Mouse (Mus musculus) c-Kit-positive CD71-positive TER-119-negative erythroid progenitor cells, embryonic 14.5 days (primary cell): Measurements from ENCODE around the gene Sag.

Experiments used
- DNase-seq: peaks from one replicate; pipeline ENCODE4 v3.0.0-alpha.2; 2013; ENCODE audit warnings: low read depth

Sag gene

GRCm38 (mm10) chr1:87854411-87854810, 50.9 kb downstream of the Sag start:
- no peak for DNase-seq

GRCm38 (mm10) chr1:87854851-87855251, 51.4 kb downstream of the Sag start:
- no peak for DNase-seq

GRCm38 (mm10) chr1:87855522-87855921, 52.0 kb downstream of the Sag start:
- no peak for DNase-seq

GRCm38 (mm10) chr1:87856823-87857222, 53.3 kb downstream of the Sag start:
- no peak for DNase-seq

GRCm38 (mm10) chr1:87858031-87858430, 54.6 kb downstream of the Sag start:
- DNase-seq = no peak

GRCm38 (mm10) chr1:87858529-87858928, 55.0 kb downstream of the Sag start:
- DNase-seq = no peak

GRCm38 (mm10) chr1:87863602-87864001, 60.1 kb downstream of the Sag start:
- DNase-seq = no peak

- no peak for DNase-seq
Observed at GRCm38 (mm10) chr1:87864889-87865288, 61.4 kb downstream of the Sag start.

GRCm38 (mm10) chr1:87866672-87867071, 63.2 kb downstream of the Sag start:
- DNase-seq = no peak

- DNase-seq = no peak
Observed at GRCm38 (mm10) chr1:87871546-87871945, 68.1 kb downstream of the Sag start.

- no peak for DNase-seq
Observed at GRCm38 (mm10) chr1:87873081-87873480, 69.6 kb downstream of the Sag start.

GRCm38 (mm10) chr1:87876065-87876464, 72.6 kb downstream of the Sag start:
- no peak for DNase-seq

GRCm38 (mm10) chr1:87877552-87878283, 74.2 kb downstream of the Sag start:
- DNase-seq = no peak

- no peak for DNase-seq
Observed at GRCm38 (mm10) chr1:87879034-87879433, 75.6 kb downstream of the Sag start.

GRCm38 (mm10) chr1:87879494-87880325, 76.2 kb downstream of the Sag start:
- DNase-seq = no peak

GRCm38 (mm10) chr1:87880326-87880627, 76.8 kb downstream of the Sag start:
- DNase-seq = no peak

- no peak for DNase-seq
Observed at GRCm38 (mm10) chr1:87880856-87881255, 77.4 kb downstream of the Sag start.

GRCm38 (mm10) chr1:87881726-87882125, 78.2 kb downstream of the Sag start:
- no peak for DNase-seq

- no peak for DNase-seq
Observed at GRCm38 (mm10) chr1:87882554-87882953, 79.1 kb downstream of the Sag start.

- DNase-seq = no peak
Observed at GRCm38 (mm10) chr1:87890960-87891359, 87.5 kb downstream of the Sag start.

GRCm38 (mm10) chr1:87891634-87892033, 88.2 kb downstream of the Sag start:
- no peak for DNase-seq

- DNase-seq = no peak
Observed at GRCm38 (mm10) chr1:87892499-87892898, 89.0 kb downstream of the Sag start.

GRCm38 (mm10) chr1:87893414-87893813, 89.9 kb downstream of the Sag start:
- no peak for DNase-seq
